Mouse (Mus musculus) WW6 (cell line): ENCODE results near the gene Clasrp.

ENCODE experiments used
- DNase-seq: peaks from one replicate; pipeline ENCODE4 v3.0.0-alpha.2; 2013; ENCODE audit warnings: low read depth, low spot score

Clasrp gene

GRCm38 (mm10) chr7:19531077-19531476 lies 73.2 kb downstream of the Clasrp start:
- DNase-seq: no peak
